Mouse (Mus musculus) ES-E14 (cell line): ENCODE data around the gene Pappa2.

Experiments used
- CHD2 ChIP-seq: IDR thresholded peaks from 2 replicates; pipeline ENCODE4 v1.6.1; 2014; ENCODE audit warnings: mild to moderate bottlenecking, low read depth, low read length, inconsistent platforms
- HCFC1 ChIP-seq: IDR thresholded peaks from 2 replicates; pipeline ENCODE4 v1.6.1; 2012; ENCODE audit warnings: low read length, inconsistent platforms, borderline replicate concordance; ENCODE audit not compliant: insufficient read depth
- ZC3H11A ChIP-seq: IDR thresholded peaks from 2 replicates; pipeline ENCODE4 v1.6.1; 2012; ENCODE audit warnings: low read depth, mild to moderate bottlenecking, inconsistent platforms, low read length, borderline replicate concordance
- ZNF384 ChIP-seq: IDR thresholded peaks from 2 replicates; pipeline ENCODE4 v1.6.1; 2012; ENCODE audit warnings: low read depth, low read length, inconsistent platforms

- no peak for TF ChIP-seq HCFC1
- no peak for TF ChIP-seq CHD2
- TF ChIP-seq ZC3H11A, result no peak
- TF ChIP-seq ZNF384, result no peak
Measured at GRCm38 (mm10) chr1:158934447-158934846, 45.8 kb downstream of the Pappa2 start.
